Mouse (Mus musculus): ENCODE data around the gene Clhc1. TPM values are rescaled to one million over a fixed set of nuclear protein-coding genes. Genes with fewer than 3 reads are reported as not detected.

Gene Clhc1
- 0.42 and 0.45 TPM in 2 replicates for polyA plus RNA-seq (2014; fragmentation: Nextera tagmentation; extraction: Ambion mirVana)

- peak within 1 kb of the TSS; percentile 79 for H3K4me3 ChIP-seq (ENCODE audit: low read depth, low read length)
- H3K27me3 ChIP-seq (ENCODE audit: control insufficient read depth, insufficient read depth, low read length), result no peaks in the 10 kb centered on the region
- H3K9me3 ChIP-seq (ENCODE audit: control insufficient read depth, low read length), result no peaks in the 10 kb centered on the region
- H3K4me1 ChIP-seq (ENCODE audit: control insufficient read depth, insufficient read depth, low read length), result no peaks in the 10 kb centered on the region
- DNase-seq (ENCODE audit: low spot score), result peak; percentile 94
- peaks cover 8% of the 10 kb centered on the region for H3K36me3 ChIP-seq (ENCODE audit: control insufficient read depth, insufficient read depth, low read length)
- ATAC-seq (ENCODE audit: insufficient read depth, low FRiP score, low TSS enrichment), result peak; percentile 96
- H3K27ac ChIP-seq (ENCODE audit: low read depth, low read length), result peak within 1 kb of the TSS; percentile 54; the same call in 1 of the 2 replicates
- H3K9ac ChIP-seq (ENCODE audit: low read length), result peak within 1 kb of the TSS; percentile 91
- WGBS, result under 1% methylated on average over 46 of the region's 46 CpGs
- peak within 1 kb of the TSS; percentile 57 for H3K4me2 ChIP-seq (ENCODE audit: low read depth)
These were observed at the start of gene Clhc1, which contains the start of gene Rps27a for GRCm38 (mm10) chr11:29547752-29548503. Gene Clhc1, plus strand, starts transcription at chr11:29547950. Gene Rps27a, minus strand, starts transcription at chr11:29548109.

GRCm38 (mm10) chr11:29503948-29504893 is 43.5 kb upstream of the Clhc1 start:
- no peak overlapping the region for H3K9ac ChIP-seq (ENCODE audit: low read length)
- H3K4me2 ChIP-seq (ENCODE audit: low read depth), result no peak overlapping the region
- H3K4me1 ChIP-seq (ENCODE audit: control insufficient read depth, insufficient read depth, low read length), result no peaks in the 10 kb centered on the region
- H3K9me3 ChIP-seq (ENCODE audit: control insufficient read depth, low read length), result no peaks in the 10 kb centered on the region
- no peak overlapping the region for H3K4me3 ChIP-seq (ENCODE audit: low read depth, low read length)
- no peaks in the 10 kb centered on the region for H3K27me3 ChIP-seq (ENCODE audit: control insufficient read depth, insufficient read depth, low read length)
- DNase-seq (ENCODE audit: low spot score), result no peak
- WGBS, result 90% methylated on average over 10 of the region's 10 CpGs
- H3K36me3 ChIP-seq (ENCODE audit: control insufficient read depth, insufficient read depth, low read length), result peaks cover 8% of the 10 kb centered on the region; the same call in 1 of the 2 replicates
- no peak for ATAC-seq (ENCODE audit: insufficient read depth, low FRiP score, low TSS enrichment)
- H3K27ac ChIP-seq (ENCODE audit: low read depth, low read length), result no peak overlapping the region

GRCm38 (mm10) chr11:29504899-29505625 is 42.7 kb upstream of the Clhc1 start:
- H3K27me3 ChIP-seq (ENCODE audit: control insufficient read depth, insufficient read depth, low read length), result no peaks in the 10 kb centered on the region
- H3K27ac ChIP-seq (ENCODE audit: low read depth, low read length), result no peak overlapping the region
- H3K9ac ChIP-seq (ENCODE audit: low read length), result no peak overlapping the region
- H3K4me2 ChIP-seq (ENCODE audit: low read depth), result no peak overlapping the region
- DNase-seq (ENCODE audit: low spot score) (no peak), ATAC-seq (ENCODE audit: insufficient read depth, low FRiP score, low TSS enrichment) (no peak)
- WGBS, result 93% methylated on average over 2 of the region's 2 CpGs
- no peaks in the 10 kb centered on the region for H3K4me1 ChIP-seq (ENCODE audit: control insufficient read depth, insufficient read depth, low read length)
- no peak overlapping the region for H3K4me3 ChIP-seq (ENCODE audit: low read depth, low read length)
- no peaks in the 10 kb centered on the region for H3K9me3 ChIP-seq (ENCODE audit: control insufficient read depth, low read length)
- H3K36me3 ChIP-seq (ENCODE audit: control insufficient read depth, insufficient read depth, low read length), result peaks cover 4% of the 10 kb centered on the region; the same call in 1 of the 2 replicates

GRCm38 (mm10) chr11:29509421-29509820 is 38.3 kb upstream of the Clhc1 start:
- 95% methylated on average over 1 of the region's 1 CpGs for WGBS
- DNase-seq (ENCODE audit: low spot score) (no peak), ATAC-seq (ENCODE audit: insufficient read depth, low FRiP score, low TSS enrichment) (no peak)
- Histone ChIP-seq H3K4me3 (ENCODE audit: low read depth, low read length) (no peak overlapping the region), H3K27me3 (ENCODE audit: control insufficient read depth, insufficient read depth, low read length) (no peaks in the 10 kb centered on the region), H3K36me3 (ENCODE audit: control insufficient read depth, insufficient read depth, low read length) (0 out of 2 replicates have a peak, but pooled peaks cover 3% of the 10 kb centered on the region), H3K4me2 (ENCODE audit: low read depth) (no peak overlapping the region), H3K27ac (ENCODE audit: low read depth, low read length) (no peak overlapping the region), H3K9me3 (ENCODE audit: control insufficient read depth, low read length) (no peaks in the 10 kb centered on the region), H3K4me1 (ENCODE audit: control insufficient read depth, insufficient read depth, low read length) (no peaks in the 10 kb centered on the region), H3K9ac (ENCODE audit: low read length) (no peak overlapping the region)

- ATAC-seq (ENCODE audit: insufficient read depth, low FRiP score, low TSS enrichment), result no peak
- Histone ChIP-seq H3K36me3 (ENCODE audit: control insufficient read depth, insufficient read depth, low read length) (0 out of 2 replicates have a peak, but pooled peaks cover 2% of the 10 kb centered on the region), H3K9me3 (ENCODE audit: control insufficient read depth, low read length) (no peaks in the 10 kb centered on the region), H3K4me1 (ENCODE audit: control insufficient read depth, insufficient read depth, low read length) (no peaks in the 10 kb centered on the region), H3K27me3 (ENCODE audit: control insufficient read depth, insufficient read depth, low read length) (no peaks in the 10 kb centered on the region), H3K27ac (ENCODE audit: low read depth, low read length) (no peak overlapping the region), H3K9ac (ENCODE audit: low read length) (no peak overlapping the region), H3K4me3 (ENCODE audit: low read depth, low read length) (no peak overlapping the region), H3K4me2 (ENCODE audit: low read depth) (no peak overlapping the region)
- 89% methylated on average over 4 of the region's 4 CpGs for WGBS
- DNase-seq (ENCODE audit: low spot score), result no peak
These were observed 34.8 kb upstream of the Clhc1 start for GRCm38 (mm10) chr11:29512818-29513535.

DNA sequence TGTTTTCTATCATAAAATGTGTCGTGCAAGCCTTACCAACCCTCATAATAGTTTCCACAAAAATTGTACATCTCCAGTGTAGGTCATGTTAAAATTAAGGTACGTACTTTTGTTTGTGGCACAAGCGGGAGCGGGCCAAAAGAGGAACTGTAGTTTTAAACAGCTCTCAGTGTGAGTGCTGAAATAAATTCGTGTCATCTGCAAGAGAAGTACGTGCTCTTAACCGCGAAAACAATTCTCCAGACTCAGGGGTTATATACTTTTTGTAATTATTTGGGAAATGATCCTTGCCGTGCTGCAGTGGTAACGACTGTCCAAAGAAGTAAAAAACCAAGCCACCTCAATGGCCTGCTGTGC is 33.4 kb upstream of the Clhc1 start:
- 31% methylated on average over 10 of the region's 10 CpGs for WGBS
- DNase-seq (ENCODE audit: low spot score) (no peak), ATAC-seq (ENCODE audit: insufficient read depth, low FRiP score, low TSS enrichment) (no peak)
- Histone ChIP-seq H3K4me3 (ENCODE audit: low read depth, low read length) (peak overlapping the region; percentile 55), H3K4me2 (ENCODE audit: low read depth) (peak overlapping the region; percentile 63), H3K9ac (ENCODE audit: low read length) (peak overlapping the region; percentile 64), H3K4me1 (ENCODE audit: control insufficient read depth, insufficient read depth, low read length) (no peaks in the 10 kb centered on the region), H3K27me3 (ENCODE audit: control insufficient read depth, insufficient read depth, low read length) (no peaks in the 10 kb centered on the region), H3K27ac (ENCODE audit: low read depth, low read length) (no peak overlapping the region), H3K9me3 (ENCODE audit: control insufficient read depth, low read length) (no peaks in the 10 kb centered on the region), H3K36me3 (ENCODE audit: control insufficient read depth, insufficient read depth, low read length) (0 out of 2 replicates have a peak, but pooled peaks cover 2% of the 10 kb centered on the region)

- H3K36me3 ChIP-seq (ENCODE audit: control insufficient read depth, insufficient read depth, low read length), result 0 out of 2 replicates have a peak, but pooled peaks cover 2% of the 10 kb centered on the region
- H3K4me3 ChIP-seq (ENCODE audit: low read depth, low read length), result peak within 1 kb of the TSS; percentile 55
- peak within 1 kb of the TSS; percentile 64 for H3K9ac ChIP-seq (ENCODE audit: low read length)
- ATAC-seq (ENCODE audit: insufficient read depth, low FRiP score, low TSS enrichment) (peak; percentile 98), DNase-seq (ENCODE audit: low spot score) (peak; percentile 91)
- H3K27ac ChIP-seq (ENCODE audit: low read depth, low read length), result no peak within 1 kb of the TSS
- no peaks in the 10 kb centered on the region for H3K27me3 ChIP-seq (ENCODE audit: control insufficient read depth, insufficient read depth, low read length)
- H3K9me3 ChIP-seq (ENCODE audit: control insufficient read depth, low read length), result no peaks in the 10 kb centered on the region
- WGBS, result 3% methylated on average over 40 of the region's 40 CpGs
- no peaks in the 10 kb centered on the region for H3K4me1 ChIP-seq (ENCODE audit: control insufficient read depth, insufficient read depth, low read length)
- peak within 1 kb of the TSS; percentile 63 for H3K4me2 ChIP-seq (ENCODE audit: low read depth)
These were observed 32.9 kb upstream of the Clhc1 start, which contains the start of gene Prorsd1 for GRCm38 (mm10) chr11:29514682-29515412. Gene Prorsd1, minus strand, starts transcription at chr11:29515033.
